Mouse (Mus musculus) spleen, adult 2 months (tissue): ENCODE data around the gene Oxgr1.

Source experiments
- CTCF ChIP-seq: fragments of 200-500 bp; IDR thresholded peaks from 2 replicates; pipeline ENCODE4 v1.5.1; 2011; ENCODE audit warnings: mild to moderate bottlenecking, inconsistent platforms; ENCODE audit not compliant: insufficient read depth, insufficient read length, insufficient replicate concordance; ENCODE audit errors: extremely low read depth
- POLR2A ChIP-seq: fragments of 200-500 bp; IDR thresholded peaks from 2 replicates; pipeline ENCODE4 v1.6.1; 2011; ENCODE audit warnings: low read depth, low read length, inconsistent platforms

GRCm38 (mm10) chr14:120076192-120076591, 34.0 kb upstream of the Oxgr1 start:
- TF ChIP-seq CTCF: no peak
- TF ChIP-seq POLR2A: no peak
